Mouse (Mus musculus): Measurements from ENCODE around the gene Nxnl2. TPM values are rescaled to one million over a fixed set of nuclear protein-coding genes. Genes with fewer than 3 reads are reported as not detected.
"Not testable (repeated sequence)": the region's sequence is repeated elsewhere in the genome, so short reads cannot be mapped to it uniquely, and the experiment has no call there.

Gene Nxnl2
- total RNA-seq, 1 experiment from 2014 or later = not detected

GRCm38 (mm10) chr13:51172601-51173000, 1.8 kb downstream of the Nxnl2 start:
- ATAC-seq (replicated peaks; ENCODE audit: low read depth, poor library complexity, severe bottlenecking) = no peak

DNA sequence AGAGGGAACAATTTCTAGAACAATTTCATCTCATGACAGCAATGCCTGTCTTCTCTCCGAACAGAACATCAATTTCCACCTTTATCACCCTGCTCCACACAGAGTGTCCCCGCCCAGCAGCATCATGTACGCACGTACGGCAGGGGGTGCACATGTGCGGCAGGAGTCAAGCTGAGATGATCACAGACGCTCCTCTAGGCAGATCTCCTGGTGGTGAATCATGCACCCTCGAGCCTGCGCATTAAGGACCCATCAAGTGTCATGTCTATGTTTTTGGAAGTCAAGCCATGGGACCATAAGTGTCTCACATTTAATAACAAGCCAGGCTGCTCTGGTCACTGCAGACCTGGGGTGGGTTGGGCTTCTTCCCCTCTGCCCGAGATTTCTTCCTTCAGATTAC, 8.1 kb downstream of the Nxnl2 start:
- no peak for ATAC-seq (replicated peaks; ENCODE audit: low read depth, poor library complexity, severe bottlenecking)

DNA sequence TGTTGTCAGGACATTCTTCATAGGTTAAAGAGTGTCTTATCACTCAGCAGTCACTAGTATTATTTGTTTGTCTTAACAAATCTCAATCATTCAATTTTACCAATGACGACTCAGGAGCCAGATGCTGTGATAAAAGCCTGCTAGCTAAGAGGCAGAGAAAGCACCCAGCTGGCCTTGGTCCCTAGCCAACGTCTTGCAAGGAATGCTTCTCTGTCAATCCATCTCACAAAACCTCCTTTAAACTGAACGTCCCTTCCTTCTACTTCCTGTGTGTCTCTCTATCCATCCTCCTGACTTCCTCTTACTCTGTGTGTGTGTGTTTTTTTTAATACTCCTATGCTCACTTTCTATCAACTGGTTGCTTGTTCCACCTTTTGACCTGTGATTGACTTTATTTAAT, 8.5 kb downstream of the Nxnl2 start:
- ATAC-seq (replicated peaks; ENCODE audit: low read depth, poor library complexity, severe bottlenecking) = no peak

GRCm38 (mm10) chr13:51182236-51182635, 11.4 kb downstream of the Nxnl2 start:
- no peak for ATAC-seq (replicated peaks; ENCODE audit: low read depth, poor library complexity, severe bottlenecking)

DNA sequence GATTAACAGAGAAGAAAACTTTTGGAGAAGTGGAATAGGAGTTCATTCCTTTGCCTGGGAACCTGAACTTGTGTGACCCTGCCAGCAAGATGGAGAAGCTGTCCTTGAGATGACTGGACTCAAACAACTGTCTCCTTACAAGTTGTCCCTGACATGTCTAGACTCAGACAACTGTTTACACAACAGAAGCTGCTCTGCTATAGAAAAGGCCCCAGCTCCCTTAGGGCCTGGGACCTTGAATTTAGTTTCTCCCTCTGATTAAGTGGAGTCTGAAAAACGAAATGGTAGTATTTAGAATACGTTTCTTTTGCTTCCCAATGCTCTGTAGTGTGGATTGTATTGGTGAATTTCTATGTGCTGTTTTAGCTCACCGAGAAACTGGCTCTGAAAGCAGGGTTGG, 14.1 kb downstream of the Nxnl2 start:
- ATAC-seq (replicated peaks; ENCODE audit: low read depth, poor library complexity, severe bottlenecking) = no peak

DNA sequence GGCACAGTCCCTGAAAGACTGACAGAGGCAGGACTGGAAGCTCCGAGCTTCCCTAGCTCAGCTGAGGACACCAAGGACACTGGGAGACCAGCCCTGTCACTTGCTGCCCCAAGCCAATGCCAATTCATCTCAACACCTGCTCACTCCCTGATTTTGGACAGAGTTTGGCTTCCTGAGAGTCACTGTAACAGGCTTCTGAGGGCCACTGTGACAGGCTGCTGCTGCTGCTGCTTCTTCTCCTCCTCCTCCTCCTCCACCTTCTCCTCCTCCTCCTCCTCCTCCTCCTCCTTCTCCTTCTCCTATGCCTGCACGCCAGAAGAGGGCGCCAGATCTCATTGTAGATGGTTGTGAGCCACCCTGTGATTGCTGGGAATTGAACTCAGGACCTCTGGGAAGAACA, 19.5 kb downstream of the Nxnl2 start:
- ATAC-seq (replicated peaks; ENCODE audit: low read depth, poor library complexity, severe bottlenecking) = no peak

GRCm38 (mm10) chr13:51191416-51192140, 20.8 kb downstream of the Nxnl2 start:
- no peak for ATAC-seq (replicated peaks; ENCODE audit: low read depth, poor library complexity, severe bottlenecking)

DNA sequence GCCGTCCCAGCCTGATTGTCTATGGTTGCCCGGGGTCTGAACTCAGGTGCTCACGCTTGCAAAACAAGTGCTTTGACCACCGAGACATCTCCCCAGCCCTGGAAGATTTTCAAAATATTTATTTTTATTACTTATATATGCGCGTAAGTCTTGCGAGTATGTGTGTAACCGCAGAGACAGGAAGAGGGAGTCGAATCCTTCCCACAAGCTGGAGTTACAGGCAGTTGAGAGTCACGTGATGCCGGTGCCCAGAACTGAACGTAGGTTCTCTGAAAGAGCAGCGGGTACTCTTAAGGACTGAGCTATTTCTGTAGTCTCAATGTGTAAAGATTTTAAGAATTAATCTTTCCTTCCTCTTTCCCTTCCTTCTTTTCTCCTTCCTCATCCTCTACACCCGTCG, 23.1 kb downstream of the Nxnl2 start:
- peak; percentile 60 for ATAC-seq (replicated peaks; ENCODE audit: low read depth, poor library complexity, severe bottlenecking)

DNA sequence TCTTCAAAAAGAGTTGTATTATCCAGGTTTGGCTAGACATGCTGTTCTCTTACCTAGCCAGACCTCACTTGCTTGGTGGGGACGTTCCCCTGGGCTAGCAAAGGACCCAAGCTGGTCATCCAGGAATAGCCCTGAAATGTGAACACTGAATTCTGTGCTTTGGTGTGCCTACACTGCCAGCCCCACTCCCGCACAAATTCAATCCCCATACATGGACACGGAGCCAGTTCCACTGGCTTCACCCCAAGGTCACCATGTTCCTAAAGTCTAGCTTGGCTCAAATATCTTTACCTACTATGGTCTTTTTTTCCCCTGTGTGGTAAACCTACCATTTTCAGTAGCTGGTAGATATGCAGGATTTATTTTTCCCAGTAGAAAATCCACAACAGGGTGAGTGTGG, 26.9 kb downstream of the Nxnl2 start:
- no peak for ATAC-seq (replicated peaks; ENCODE audit: low read depth, poor library complexity, severe bottlenecking)

DNA sequence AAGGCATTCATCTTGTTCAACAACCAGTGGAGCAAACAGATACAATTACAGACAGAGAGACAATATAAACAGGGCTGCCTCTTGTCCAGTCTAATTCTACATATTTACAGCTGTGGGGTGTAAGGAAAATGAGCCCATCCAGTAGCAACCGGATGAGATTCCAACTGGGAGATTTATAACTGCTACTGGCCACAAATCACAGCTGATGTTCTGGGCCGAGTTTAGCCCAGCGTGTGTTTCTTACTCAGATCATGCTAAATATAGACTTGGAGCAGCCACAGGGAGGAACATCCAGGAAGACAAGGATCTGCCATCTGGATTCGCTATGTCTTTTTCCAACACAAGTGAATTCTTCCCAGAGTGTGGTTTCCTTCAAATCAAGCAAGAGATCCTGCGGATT, 27.4 kb downstream of the Nxnl2 start:
- ATAC-seq (replicated peaks; ENCODE audit: low read depth, poor library complexity, severe bottlenecking) = no peak

GRCm38 (mm10) chr13:51201985-51202843, 31.4 kb downstream of the Nxnl2 start:
- peak; percentile 65; the same call in 1 of the 2 replicates for ATAC-seq (replicated peaks; ENCODE audit: low read depth, poor library complexity, severe bottlenecking)

GRCm38 (mm10) chr13:51202844-51203173, 32.0 kb downstream of the Nxnl2 start:
- ATAC-seq (replicated peaks; ENCODE audit: low read depth, poor library complexity, severe bottlenecking) = peak; percentile 78

DNA sequence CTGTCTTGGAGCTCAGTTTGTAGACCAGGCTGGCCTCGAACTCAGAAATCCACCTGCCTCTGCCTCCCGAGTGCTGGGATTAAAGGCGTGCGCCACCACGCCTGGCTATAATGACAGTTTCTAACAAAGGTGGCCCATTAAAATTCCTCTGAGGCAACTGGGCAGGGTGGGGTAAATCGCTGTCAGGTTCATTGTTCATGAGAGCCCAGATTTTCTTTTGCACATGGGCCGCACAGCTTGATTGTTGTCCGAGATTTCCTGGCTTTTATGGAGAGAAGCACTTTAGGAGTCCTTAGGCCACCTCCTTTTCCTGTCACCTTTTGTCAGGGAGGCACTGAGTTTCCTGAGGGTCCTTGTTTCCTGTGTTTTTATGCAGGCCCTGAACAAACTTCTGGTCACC, 32.6 kb downstream of the Nxnl2 start:
- ATAC-seq (replicated peaks; ENCODE audit: low read depth, poor library complexity, severe bottlenecking) = no peak

GRCm38 (mm10) chr13:51204081-51204480, 33.3 kb downstream of the Nxnl2 start:
- not testable (repeated sequence) for ATAC-seq (replicated peaks; ENCODE audit: low read depth, poor library complexity, severe bottlenecking)

DNA sequence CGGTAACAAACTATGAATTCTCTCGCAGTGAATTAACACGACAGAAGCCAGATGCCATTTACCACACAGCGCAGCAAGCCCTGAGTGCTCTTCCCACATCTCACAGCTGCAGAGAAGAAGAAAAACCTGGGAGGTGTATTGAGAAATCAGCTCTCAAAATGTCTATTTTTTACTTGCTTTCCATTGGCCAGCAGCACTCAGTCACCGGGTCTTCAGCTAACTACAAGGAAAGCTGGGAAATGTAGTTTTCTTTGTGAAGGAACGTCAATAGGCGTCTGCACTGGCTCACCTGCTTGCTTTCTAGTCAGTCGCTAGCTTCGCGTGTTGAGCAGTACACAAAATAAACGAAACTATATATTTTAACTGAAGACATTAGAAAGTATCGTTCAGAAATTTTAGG, 37.1 kb downstream of the Nxnl2 start:
- ATAC-seq (replicated peaks; ENCODE audit: low read depth, poor library complexity, severe bottlenecking) = 0 out of 2 replicates have a peak, but pooled peaks have one; percentile 15

GRCm38 (mm10) chr13:51208378-51209100, 37.7 kb downstream of the Nxnl2 start:
- ATAC-seq (replicated peaks; ENCODE audit: low read depth, poor library complexity, severe bottlenecking) = no peak

DNA sequence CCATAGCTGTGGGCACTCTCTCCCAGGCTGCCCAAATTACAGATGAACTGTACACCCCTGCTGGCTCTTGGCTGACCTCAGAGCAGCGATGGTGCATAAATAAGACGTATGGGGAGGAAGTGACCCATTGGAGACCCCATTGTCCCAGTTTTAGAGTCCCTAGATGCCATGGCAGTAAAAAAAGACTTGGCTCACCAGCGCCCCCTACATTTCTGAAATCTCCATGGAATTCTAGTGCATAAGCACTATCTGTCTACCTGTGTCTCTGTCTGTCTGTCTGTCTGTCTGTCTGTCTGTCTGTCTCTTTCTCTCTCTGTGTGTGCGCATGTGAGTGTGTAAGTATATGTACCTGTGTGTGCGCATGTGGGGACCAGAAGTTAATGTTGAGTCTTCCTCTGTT, 39.8 kb downstream of the Nxnl2 start:
- ATAC-seq (replicated peaks; ENCODE audit: low read depth, poor library complexity, severe bottlenecking) = no peak

- no peak for ATAC-seq (replicated peaks; ENCODE audit: low read depth, poor library complexity, severe bottlenecking)
Measured at GRCm38 (mm10) chr13:51214746-51215145, 43.9 kb downstream of the Nxnl2 start.

GRCm38 (mm10) chr13:51220897-51221296, 50.1 kb downstream of the Nxnl2 start:
- no peak for ATAC-seq (replicated peaks; ENCODE audit: low read depth, poor library complexity, severe bottlenecking)

DNA sequence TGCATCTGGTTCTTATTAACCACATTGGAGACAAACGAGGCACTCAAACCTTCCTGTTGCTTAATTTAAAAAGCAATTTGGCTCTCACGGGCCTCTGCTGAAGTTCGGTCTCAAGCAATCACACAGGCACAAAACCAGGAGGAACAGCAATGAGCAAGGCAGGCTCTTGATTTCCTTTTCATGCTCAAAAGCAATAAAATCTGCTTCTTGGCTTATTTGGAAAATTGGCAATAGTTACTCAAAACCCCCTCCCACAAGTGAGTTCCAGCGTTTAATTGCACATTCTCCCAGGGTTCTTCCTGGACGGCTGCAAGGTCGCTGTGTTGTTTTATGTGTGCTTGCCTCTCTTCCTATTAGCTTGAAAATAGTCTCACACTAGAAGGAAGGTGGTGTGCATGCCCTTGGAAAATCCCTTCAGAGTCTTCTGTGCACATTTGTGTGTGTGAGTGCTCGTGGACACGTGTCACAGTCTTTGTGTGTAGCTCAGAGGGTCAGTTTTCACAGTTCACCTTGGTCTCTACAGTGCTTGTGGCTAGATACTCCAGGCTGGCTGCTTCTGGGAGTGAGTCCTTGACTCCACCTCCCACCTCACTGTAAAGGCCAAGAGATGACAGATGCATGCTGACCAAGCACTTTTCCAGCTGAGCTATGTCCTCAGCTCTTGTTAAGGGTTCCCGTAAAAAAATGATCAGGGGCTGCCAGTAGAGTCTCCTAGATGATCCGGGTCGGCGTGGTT, 50.8 kb downstream of the Nxnl2 start:
- ATAC-seq (replicated peaks; ENCODE audit: low read depth, poor library complexity, severe bottlenecking) = no peak

All from common myeloid progenitor, adult 5-6 weeks (primary cell).